Mouse (Mus musculus) midbrain, embryonic 10.5 days (tissue): Measurements from ENCODE around the gene Snrpb2. TPM values are rescaled to one million over a fixed set of nuclear protein-coding genes. Genes with fewer than 3 reads are reported as not detected.

ENCODE experiments used
- DNase-seq: peaks from one replicate; pipeline ENCODE4 v3.0.0-alpha.2; 2017; ENCODE audit warnings: low spot score
- H3K27ac ChIP-seq: fragments of 300-500 bp; sonication (generic); replicated peaks from 2 replicates; pipeline ENCODE4 v1.5.1; 2016; ENCODE audit warnings: mild to moderate bottlenecking
- H3K27me3 ChIP-seq: fragments of 300-500 bp; sonication (generic); 2 replicates; pipeline ENCODE4 v1.6.1; 2016; ENCODE audit warnings: low read depth, mild to moderate bottlenecking; ENCODE audit not compliant: poor library complexity, severe bottlenecking
- H3K36me3 ChIP-seq: fragments of 300-500 bp; sonication (generic); 2 replicates; pipeline ENCODE4 v1.6.1; 2016; ENCODE audit warnings: mild to moderate bottlenecking, moderate library complexity
- H3K4me1 ChIP-seq: fragments of 300-500 bp; sonication (generic); 2 replicates; pipeline ENCODE4 v1.6.1; 2016
- H3K4me3 ChIP-seq: fragments of 300-500 bp; sonication (generic); 2 replicates; pipeline ENCODE4 v1.5.1; 2016; ENCODE audit warnings: mild to moderate bottlenecking, moderate library complexity
- H3K9me3 ChIP-seq: fragments of 300-500 bp; sonication (generic); replicated peaks from 2 replicates; pipeline ENCODE4 v1.6.1; 2016; ENCODE audit warnings: mild to moderate bottlenecking
- WGBS: fragments of 180-500 bp; shearing (Covaris S2); methylation state at CpG from one replicate; pipeline ENCODE4 v1.1.7; 2016; 5-methylcytosine and 5-hydroxymethylcytosine counted together
- polyA plus RNA-seq: library from polyadenylated mRNA; unstranded; fragments of >200 nt; fragmentation: Nextera tagmentation; extraction: Ambion mirVana; gene quantifications from 2 replicates; pipeline ENCODE4 v1.2.1, GENCODE M21; 2016

The Snrpb2 gene
- polyA plus RNA-seq, 1 experiment from 2014 or later = 105 TPM

- H3K36me3 ChIP-seq = no peaks in the 10 kb centered on the region
- H3K27ac ChIP-seq = no peak overlapping the region
- 82% methylated on average over 4 of the region's 4 CpGs for WGBS
- no peaks in the 10 kb centered on the region for H3K27me3 ChIP-seq
- H3K4me1 ChIP-seq = no peaks in the 10 kb centered on the region
- DNase-seq = no peak
- H3K4me3 ChIP-seq = no peak overlapping the region
- H3K9me3 ChIP-seq = no peaks in the 10 kb centered on the region
Measured at GRCm38 (mm10) chr2:143114716-143115115, 51.9 kb downstream of the Snrpb2 start.

DNA sequence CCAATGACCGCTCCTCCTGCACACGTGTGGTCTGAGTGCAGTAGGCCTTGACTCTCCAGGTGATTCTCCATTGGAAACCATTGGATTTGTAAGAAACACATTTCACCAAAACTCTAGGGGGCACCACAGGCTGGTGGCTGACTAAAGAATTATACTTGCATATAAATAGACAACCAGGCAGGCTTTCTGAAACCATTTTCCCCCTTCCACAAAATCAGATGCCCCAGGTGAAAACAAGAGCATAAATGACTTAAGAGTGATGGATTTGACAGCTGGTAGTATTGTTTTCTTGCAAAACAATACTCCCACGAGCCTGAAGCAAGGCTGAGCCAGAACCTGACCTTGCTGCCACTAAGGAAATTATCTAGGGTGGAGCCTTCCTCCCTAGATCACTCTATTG lies 54.6 kb downstream of the Snrpb2 start:
- 68% methylated on average over 3 of the region's 3 CpGs for WGBS
- no peaks in the 10 kb centered on the region for H3K9me3 ChIP-seq
- DNase-seq = no peak
- H3K27me3 ChIP-seq = no peaks in the 10 kb centered on the region
- H3K4me3 ChIP-seq = no peak overlapping the region
- H3K4me1 ChIP-seq = no peaks in the 10 kb centered on the region
- H3K27ac ChIP-seq = no peak overlapping the region
- no peaks in the 10 kb centered on the region for H3K36me3 ChIP-seq

GRCm38 (mm10) chr2:143118221-143118620 lies 55.4 kb downstream of the Snrpb2 start:
- no peaks in the 10 kb centered on the region for H3K27me3 ChIP-seq
- H3K27ac ChIP-seq = no peak overlapping the region
- no peaks in the 10 kb centered on the region for H3K4me1 ChIP-seq
- H3K4me3 ChIP-seq = no peak overlapping the region
- H3K9me3 ChIP-seq = no peaks in the 10 kb centered on the region
- DNase-seq = no peak
- 88% methylated on average over 7 of the region's 7 CpGs for WGBS
- H3K36me3 ChIP-seq = no peaks in the 10 kb centered on the region

Other genes starting within 250 kb of the Snrpb2 start
- 5.2 and 6.1 TPM in 2 replicates for gene Kif16b, start 161.5 kb upstream of the Snrpb2 start, polyA plus RNA-seq
- 0.78 and 1.7 TPM in 2 replicates for gene Otor, start 15.4 kb downstream of the Snrpb2 start, polyA plus RNA-seq